Mouse (Mus musculus) ovary, postnatal 14 days (tissue): Measurements from ENCODE around the gene Tas1r1.
A peak's percentile ranks its signal among the peaks of the same experiment; 100 is the strongest.

ENCODE experiments used
- DNase-seq: peaks from one replicate; pipeline ENCODE4 v3.0.0; 2022; ENCODE audit warnings: low spot score

Gene Tas1r1

GRCm38 (mm10) chr4:152010091-152010706, 28.2 kb downstream of the Tas1r1 start:
- DNase-seq, result no peak

GRCm38 (mm10) chr4:152009076-152010051, 29.0 kb downstream of the Tas1r1 start:
- no peak for DNase-seq

DNA sequence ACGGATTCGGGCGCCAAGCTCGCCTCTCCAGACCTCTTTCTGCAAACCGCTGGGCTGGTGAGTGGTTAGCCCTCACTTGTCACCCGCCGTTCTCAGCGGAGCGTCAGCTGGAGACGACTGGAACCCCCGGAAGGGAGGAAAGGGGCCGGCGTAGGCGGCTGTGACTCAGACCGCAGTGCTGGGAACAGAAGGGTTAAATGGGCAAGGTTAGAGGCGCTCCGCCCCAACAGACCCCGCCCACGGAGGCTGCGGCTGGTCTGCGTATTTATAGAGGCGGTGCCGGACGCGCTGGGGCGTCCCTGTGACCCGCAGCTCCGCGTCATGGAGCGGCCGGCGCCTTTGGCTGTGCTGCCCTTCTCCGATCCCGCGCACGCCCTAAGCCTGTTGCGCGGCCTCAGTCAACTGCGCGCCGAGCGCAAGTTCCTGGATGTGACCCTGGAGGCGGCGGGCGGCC, 29.7 kb downstream of the Tas1r1 start, which contains the start of gene Klhl21:
Gene Klhl21 (plus strand): TSS at position 182 of the 454 bp plus-strand sequence.
- DNase-seq, result peak; percentile 86

DNA sequence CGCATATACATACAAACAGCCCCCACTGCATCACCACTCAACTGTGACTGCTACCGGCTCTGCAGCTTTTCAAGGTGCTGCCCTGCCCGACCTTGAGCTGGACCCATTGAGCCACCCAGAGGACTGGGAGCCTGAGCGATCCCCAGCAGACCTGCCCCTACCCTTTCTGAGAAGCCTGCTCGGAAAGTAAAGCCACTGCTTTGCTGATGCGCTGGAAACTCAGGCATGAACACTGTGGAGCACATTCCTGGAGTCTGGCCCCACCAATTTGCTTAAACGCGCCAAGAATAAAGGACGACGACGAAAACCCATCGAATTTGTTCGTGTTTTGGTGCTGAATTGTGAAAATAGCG, 30.2 kb downstream of the Tas1r1 start:
- DNase-seq, result no peak

- DNase-seq, result no peak
Observed at GRCm38 (mm10) chr4:152007481-152008147, 30.8 kb downstream of the Tas1r1 start.

DNA sequence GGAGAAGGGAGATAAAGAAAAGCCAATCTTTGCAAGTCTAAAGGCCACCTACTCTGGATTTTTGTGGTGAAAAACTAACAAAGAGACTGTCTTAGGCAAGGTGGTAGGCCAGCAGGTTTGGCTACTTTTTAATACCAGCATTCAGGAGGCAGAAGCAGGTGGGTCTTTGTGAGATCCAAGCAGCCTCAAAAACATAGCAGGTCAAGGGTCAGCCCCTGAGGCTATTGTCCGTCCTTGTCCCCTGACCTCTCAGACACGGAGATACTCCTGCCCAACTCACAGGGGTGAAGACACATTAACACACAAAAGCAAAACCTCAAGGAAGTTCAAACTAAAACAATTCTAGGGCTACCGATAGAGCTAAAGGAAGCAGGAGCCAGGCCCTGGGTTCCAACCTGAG, 31.6 kb downstream of the Tas1r1 start:
- DNase-seq, result no peak

- DNase-seq, result no peak
Observed at GRCm38 (mm10) chr4:152006137-152006536, 32.2 kb downstream of the Tas1r1 start.

DNA sequence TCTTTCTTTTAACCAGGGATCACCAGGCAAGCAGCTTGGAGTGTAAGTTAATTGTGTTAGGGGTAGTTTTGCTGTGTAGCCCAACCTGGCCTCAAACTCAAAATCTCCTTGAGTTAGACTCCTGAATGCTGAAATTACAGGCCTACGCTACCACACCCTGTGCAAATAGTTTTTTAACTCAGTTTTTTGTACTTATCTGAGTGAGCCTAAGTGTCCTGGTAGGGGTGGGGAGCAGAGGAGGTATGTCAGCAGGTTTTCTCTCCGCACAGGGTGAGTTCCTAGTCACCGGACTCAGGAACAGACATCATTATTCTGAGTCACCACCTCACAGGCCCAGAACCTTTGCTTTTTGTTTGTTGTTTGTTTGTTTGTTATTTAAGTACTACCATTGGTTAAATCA, 36.3 kb downstream of the Tas1r1 start:
- DNase-seq, result no peak

DNA sequence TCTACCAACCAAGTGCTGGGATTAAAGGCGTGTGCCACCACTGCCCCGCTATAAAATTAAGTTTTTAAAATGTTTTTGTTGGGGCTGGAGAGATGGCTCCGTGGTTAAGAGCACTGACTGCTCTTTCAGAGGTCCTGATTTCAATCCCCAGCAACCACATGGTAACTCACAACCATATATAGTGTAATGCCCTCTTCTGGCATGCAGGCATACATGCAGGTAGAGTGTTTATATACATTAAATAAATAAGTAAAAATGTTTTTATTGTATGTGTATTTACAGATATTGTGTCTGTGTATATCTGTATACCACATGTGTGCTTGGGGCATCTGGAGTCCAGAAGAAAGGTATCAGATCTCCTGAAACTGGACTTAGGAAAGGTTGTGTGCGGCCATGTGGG, 37.0 kb downstream of the Tas1r1 start:
- no peak for DNase-seq

DNA sequence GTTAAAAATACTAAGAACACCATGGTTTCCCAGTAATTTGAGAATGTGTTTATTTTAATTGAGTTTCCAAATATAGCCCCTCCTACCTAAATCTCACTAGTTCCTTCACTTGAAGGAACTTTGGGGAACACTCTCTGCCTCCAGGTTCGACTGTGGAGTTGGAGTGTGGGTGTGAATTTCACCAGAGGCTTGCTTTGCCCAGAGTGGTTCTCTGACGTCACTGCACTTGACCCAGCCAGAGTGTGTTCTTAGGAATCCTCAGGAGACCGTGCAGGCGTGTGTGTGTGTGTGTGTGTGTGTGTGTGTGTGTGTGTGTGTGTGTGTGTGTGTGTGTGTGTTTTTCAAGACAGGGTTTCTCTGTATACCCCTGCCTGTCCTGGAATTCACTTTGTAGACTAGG, 37.5 kb downstream of the Tas1r1 start:
- DNase-seq, result no peak

DNA sequence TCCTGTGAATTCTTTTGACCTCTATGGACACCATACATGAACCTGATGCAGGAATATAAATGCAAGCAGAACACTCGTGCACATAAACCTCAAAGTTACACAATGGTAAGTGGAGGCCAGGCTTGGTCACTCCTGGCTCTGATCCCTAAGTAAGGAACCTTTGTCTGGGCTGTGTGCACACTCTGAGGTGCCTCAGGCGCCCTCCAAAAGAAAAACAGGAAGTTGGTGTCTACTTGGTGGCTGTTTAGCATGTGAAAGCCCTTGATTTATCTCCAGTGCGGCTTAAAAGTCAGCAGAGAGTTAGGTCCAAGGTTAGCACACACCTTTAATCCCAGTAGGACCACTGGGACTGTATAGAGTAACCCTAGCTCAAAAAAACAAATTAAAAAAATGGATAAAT, 38.9 kb downstream of the Tas1r1 start:
- DNase-seq, result no peak

- no peak for DNase-seq
Observed at GRCm38 (mm10) chr4:151997701-151998100, 40.7 kb downstream of the Tas1r1 start.

- no peak for DNase-seq
Observed at GRCm38 (mm10) chr4:151996951-151997222, 41.5 kb downstream of the Tas1r1 start.

DNA sequence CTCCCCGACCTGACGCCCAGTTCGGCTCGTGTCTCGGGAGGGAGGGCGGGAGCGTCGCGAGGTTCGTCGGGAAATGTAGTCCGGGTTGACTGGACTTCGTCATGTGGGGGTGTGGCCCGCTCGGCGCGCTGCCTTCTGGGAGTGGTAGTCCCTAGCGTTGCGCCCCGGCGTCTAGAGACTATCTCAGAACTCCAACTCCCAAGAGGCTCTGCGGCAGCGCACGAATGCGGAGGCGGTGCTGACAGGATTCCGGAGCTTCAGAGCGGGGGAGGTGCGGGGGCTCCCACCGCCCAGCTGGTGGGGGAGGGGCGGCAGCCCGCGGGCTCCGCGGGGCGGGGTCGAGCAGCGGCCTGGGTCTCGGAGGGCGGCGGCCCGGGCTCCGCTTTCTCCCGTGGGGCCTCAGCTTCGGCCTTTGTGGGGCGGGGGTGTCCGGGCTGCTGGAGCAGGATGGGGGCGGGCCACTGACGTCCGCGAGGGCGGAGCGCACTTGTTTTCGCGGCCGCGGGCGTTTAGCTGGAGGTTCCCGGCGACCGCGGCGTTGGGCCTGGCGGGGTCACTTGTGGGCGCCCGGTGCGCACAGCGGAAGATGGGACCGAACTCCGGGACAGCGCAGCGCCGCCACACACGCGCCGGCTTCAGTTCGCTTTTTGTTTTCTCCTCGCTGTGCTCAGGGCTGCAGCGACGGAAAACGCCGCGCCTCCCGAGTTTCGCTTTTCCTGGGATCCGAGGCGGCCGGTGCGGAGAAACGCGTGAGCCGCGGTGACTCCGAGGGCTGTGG, 42.0 kb downstream of the Tas1r1 start, which contains the start of gene Phf13:
Gene Phf13 (minus strand): TSS at position 86 of the 778 bp plus-strand sequence.
- DNase-seq, result peak; percentile 96

- DNase-seq, result no peak
Observed at GRCm38 (mm10) chr4:151995371-151996172, 42.8 kb downstream of the Tas1r1 start.

DNA sequence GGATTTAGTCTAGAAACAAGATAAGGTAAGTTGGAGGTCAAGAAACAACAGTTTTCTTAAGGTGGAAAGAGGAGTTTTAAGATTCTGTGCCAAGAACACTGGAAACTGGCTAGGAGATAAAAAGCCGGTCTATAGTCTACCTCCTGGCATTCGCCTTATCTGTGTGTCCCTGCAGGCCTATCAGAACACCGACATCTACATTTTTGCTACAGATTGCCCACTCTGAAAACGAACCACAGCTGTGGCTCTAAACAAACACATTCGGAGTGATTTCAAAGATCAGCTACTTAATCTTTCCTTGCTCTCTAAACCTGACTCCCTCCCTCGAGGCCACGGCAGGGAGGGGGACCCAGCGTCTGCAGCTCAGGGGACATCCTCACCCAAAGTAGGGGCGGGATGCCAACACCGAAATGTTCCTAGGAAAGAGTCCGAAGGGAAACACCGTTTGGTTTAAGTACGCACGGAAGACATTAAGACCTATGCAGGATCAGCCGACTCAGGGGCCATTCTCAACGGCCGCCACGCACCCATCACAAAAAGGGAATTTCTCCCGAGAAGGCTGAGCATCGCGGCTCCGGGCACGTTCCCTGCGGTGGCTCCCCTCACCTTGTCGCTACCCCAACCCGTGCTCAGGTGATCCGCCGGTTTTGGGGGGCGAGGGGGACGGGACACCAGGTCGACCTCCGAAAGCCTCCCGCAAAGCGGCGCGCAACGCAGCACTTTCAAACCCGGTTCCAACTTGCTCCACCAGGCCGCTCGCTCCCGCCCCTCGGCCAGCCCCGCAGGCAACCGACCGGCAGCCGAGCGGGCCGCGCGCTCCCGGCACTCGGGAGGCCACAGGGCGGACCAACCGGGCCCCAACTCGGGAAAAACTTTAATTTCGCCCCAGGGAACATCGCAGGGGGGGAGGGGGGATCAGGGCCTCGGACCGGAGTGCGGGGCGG, 43.9 kb downstream of the Tas1r1 start:
- no peak for DNase-seq

- DNase-seq, result no peak
Observed at GRCm38 (mm10) chr4:151993035-151993434, 45.3 kb downstream of the Tas1r1 start.

DNA sequence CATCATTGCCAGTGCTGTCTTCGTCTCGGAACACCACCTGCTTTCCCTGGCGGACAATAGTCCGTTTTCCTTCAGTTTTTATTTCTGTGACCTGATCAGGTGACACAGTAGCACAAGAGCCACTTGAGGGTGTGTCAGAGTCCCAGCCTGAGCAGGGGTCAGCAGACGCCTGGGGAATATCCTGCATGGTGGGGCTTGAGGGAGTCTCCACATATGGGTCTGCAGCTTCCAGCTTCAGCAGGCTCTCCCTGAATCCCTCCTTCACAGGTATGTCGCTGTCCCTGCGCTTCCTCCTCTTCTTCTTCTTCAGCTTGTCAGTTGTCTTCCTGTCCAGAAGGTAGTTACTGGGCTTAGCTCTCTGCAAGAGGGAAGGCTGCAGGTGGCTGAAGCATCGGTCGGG, 46.3 kb downstream of the Tas1r1 start:
- no peak for DNase-seq

- DNase-seq, result no peak
Observed at GRCm38 (mm10) chr4:151989110-151989488, 49.3 kb downstream of the Tas1r1 start.
